Mouse (Mus musculus) liver, embryonic 14.5 days (tissue): ENCODE data around the gene Gpam. TPM values are rescaled to one million over a fixed set of nuclear protein-coding genes. Genes with fewer than 3 reads are reported as not detected.
A peak's percentile ranks its signal among the peaks of the same experiment; 100 is the strongest.

Experiments used
- ATAC-seq: fragments of 200-750 bp; cut with Nextera tagmentation; 2 replicates; pipeline ENCODE4 v1.8.0; 2017; ENCODE audit warnings: moderate number of reproducible peaks, mild to moderate bottlenecking, moderate library complexity; ENCODE audit not compliant: insufficient read depth
- DNase-seq, 3 experiments: peaks; one replicate each; pipeline ENCODE4 v3.0.0-alpha.2; 2012 to 2013; ENCODE audit warnings: low read depth in 3 of 3, low spot score in 3 of 3
- H3K27ac ChIP-seq: fragments of 300-500 bp; sonication (generic); 2 replicates; pipeline ENCODE4 v1.5.1; 2014; ENCODE audit warnings: moderate library complexity, mild to moderate bottlenecking, control low read depth, inconsistent platforms
- H3K27me3 ChIP-seq: fragments of 300-500 bp; sonication (generic); 2 replicates; pipeline ENCODE4 v1.6.1; 2014; ENCODE audit warnings: mild to moderate bottlenecking, low read length, moderate library complexity; ENCODE audit not compliant: control insufficient read depth, insufficient read depth
- H3K36me3 ChIP-seq: fragments of 300-500 bp; sonication (generic); replicated peaks from 2 replicates; pipeline ENCODE4 v1.6.1; 2014; ENCODE audit warnings: low read depth; ENCODE audit not compliant: control insufficient read depth, insufficient read depth
- H3K4me1 ChIP-seq, 2 experiments: fragments of 200-500 bp in 1 of 2; fragments of 300-500 bp in 1 of 2; sonication (generic) in 1 of 2; replicated peaks; 2 replicates each; pipeline ENCODE4 v1.6.1; 2012 to 2014; ENCODE audit warnings: antibody characterized with exemption in 1 of 2, inconsistent platforms in 1 of 2, low read length in 1 of 2; ENCODE audit not compliant: control insufficient read depth in 2 of 2, insufficient read depth in 2 of 2
- H3K4me2 ChIP-seq: fragments of 300-500 bp; sonication (generic); 2 replicates; pipeline ENCODE4 v1.6.1; 2014; ENCODE audit warnings: low read depth, mild to moderate bottlenecking, control low read depth, moderate library complexity
- H3K4me3 ChIP-seq, 2 experiments: fragments of 200-500 bp in 1 of 2; fragments of 300-500 bp in 1 of 2; sonication (generic) in 1 of 2; 2 replicates each; pipeline ENCODE4 v1.5.1; 2012 to 2014; ENCODE audit warnings: low read depth in 2 of 2, low read length in 2 of 2, mild to moderate bottlenecking in 2 of 2, control low read depth in 1 of 2, inconsistent platforms in 1 of 2, moderate library complexity in 1 of 2; ENCODE audit not compliant: insufficient read depth in 1 of 2
- H3K9ac ChIP-seq: fragments of 300-500 bp; sonication (generic); replicated peaks from 2 replicates; pipeline ENCODE4 v1.6.1; 2014; ENCODE audit warnings: mild to moderate bottlenecking, control low read depth, moderate library complexity
- H3K9me3 ChIP-seq: fragments of 300-500 bp; sonication (generic); 2 replicates; pipeline ENCODE4 v1.6.1; 2016; ENCODE audit warnings: low read length, mixed read lengths; ENCODE audit not compliant: control insufficient read depth
- CTCF ChIP-seq: IDR thresholded peaks from 2 replicates; pipeline ENCODE4 v1.5.1; 2016; ENCODE audit warnings: antibody characterized with exemption, low read depth, control low read depth
- EP300 ChIP-seq: IDR thresholded peaks from 2 replicates; pipeline ENCODE4 v1.6.1; 2016; ENCODE audit warnings: antibody characterized with exemption, low read depth
- WGBS: fragments of 180-500 bp; shearing (Covaris S2); extraction: QIAGEN DNeasy Blood & Tissue Kit; methylation state at CpG from one replicate; pipeline ENCODE4 v1.1.7; 2014; ENCODE audit not compliant: insufficient replicate concordance; 5-methylcytosine and 5-hydroxymethylcytosine counted together
- polyA plus RNA-seq, 2 experiments: library from polyadenylated mRNA; depleted of rRNA in 1 of 2; stranded (reverse) in 1 of 2; unstranded in 1 of 2; fragments of >200 nt; fragmentation: Nextera tagmentation in 1 of 2; extraction: Ambion mirVana in 1 of 2; gene quantifications; 2 replicates each; pipeline versions ENCODE4 v1.2.1 to v1.2.3; 2012 to 2014

The Gpam gene
- polyA plus RNA-seq, 2 experiments: 15.0 to 21.6 TPM

DNA sequence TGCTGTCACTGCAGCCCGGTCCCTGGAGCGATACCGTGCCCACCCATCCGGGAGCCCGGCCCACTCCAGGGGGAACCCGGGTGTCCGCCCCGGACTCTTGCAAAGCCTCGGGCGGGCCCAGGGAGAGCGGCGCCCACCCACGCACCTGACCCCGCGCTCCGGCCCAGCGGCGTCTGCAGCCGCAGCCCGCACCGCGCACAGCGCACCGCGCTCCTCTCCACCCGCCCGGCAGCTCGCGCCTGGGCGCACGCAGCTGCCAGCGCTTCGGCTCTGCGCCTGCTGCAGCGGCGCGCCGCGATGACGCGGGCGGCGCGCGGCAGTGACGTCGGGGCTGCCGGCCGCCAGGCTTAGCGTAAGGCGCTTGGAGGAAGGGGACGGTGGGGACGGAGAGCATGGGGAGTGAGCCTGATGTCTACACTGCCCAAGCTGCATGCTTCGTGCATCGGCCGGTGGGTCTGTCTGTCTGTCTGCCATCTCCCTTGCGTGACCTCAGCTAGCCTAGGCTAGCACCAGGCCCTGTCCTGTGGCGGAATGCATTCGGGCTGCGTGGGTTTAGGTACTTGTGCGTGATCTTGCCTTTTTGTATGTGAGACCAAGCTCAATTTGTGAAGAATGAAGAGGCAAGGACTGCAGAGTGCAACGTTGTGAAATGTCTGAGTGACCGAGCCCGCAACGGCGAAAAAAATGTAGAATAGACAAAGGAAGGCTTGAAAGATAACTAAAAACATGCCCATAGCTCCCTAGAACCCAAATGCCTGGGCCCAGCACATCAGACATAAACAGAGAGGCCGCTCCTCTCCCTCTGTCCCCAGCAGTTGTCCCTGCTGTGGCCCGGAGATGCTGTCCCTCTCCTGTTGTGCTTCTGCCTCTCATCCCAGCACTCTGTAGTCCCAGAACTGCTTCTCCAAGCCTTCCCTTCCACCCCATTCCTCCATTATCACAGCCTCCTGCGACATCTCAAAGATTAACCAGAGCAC is 27.6 kb downstream of the Gpam start:
- peaks cover 6% of the 10 kb centered on the region for H3K36me3 ChIP-seq
- ATAC-seq: peak; percentile 88
- H3K9ac ChIP-seq: peak overlapping the region; percentile 82
- DNase-seq: peak; percentile 58 to 70 (median 59)
- H3K27ac ChIP-seq: no peak overlapping the region
- H3K4me1 ChIP-seq: peaks cover 11 to 16% of the 10 kb centered on the region in 2 experiments
- H3K27me3 ChIP-seq: no peaks in the 10 kb centered on the region
- no peak for TF ChIP-seq CTCF
- no peak for TF ChIP-seq EP300
- peak overlapping the region; percentile 77 to 94 for H3K4me3 ChIP-seq
- peak overlapping the region; percentile 96 for H3K4me2 ChIP-seq
- H3K9me3 ChIP-seq: no peaks in the 10 kb centered on the region
- under 1% methylated on average over 69 of the region's 69 CpGs for WGBS

DNA sequence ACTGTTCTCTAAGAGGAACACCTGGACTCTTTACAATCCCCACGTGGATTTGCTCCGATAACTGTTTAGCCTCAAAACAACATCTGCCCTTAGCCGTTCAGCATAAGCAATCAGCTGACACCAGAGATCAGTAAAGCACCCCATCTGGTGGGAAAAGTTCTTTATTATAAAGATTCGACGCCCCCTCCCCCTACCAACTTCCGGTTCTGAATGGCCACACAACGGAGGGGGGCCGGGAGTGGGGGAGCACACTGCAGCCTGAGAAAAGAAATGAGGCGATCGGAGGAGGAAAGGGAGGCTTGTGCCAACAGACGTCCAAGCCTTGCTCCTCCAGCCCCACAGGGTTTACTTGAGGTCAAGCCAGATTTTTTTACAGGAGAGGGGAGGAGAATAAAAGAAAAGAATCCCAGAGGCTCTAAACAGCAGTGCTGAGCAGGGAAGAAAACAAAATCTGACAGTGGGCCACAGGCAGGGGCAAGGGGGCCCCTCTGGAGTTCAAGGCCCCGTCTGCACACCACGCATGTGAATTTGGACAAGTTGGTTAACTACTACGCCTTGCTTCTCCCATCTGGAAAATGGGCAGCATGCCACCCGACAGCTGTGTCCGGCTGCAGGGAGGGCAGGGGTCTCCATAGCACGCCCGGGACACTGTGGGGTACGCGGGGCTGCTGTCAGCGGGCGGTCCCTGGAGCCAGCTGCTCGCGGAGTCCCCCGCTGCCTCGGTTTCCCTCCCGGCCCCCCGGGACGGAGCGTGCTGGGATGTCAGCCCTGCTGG is 28.4 kb downstream of the Gpam start:
- peak; percentile 16; the same call in 1 of the 2 replicates for TF ChIP-seq EP300
- no peak for TF ChIP-seq CTCF
- Histone ChIP-seq H3K4me1 (peaks cover 11 to 16% of the 10 kb centered on the region in 2 experiments), H3K4me3 (peak overlapping the region; percentile 77 to 94), H3K4me2 (peak overlapping the region; percentile 96), H3K9ac (peak overlapping the region; percentile 82), H3K27me3 (no peaks in the 10 kb centered on the region), H3K36me3 (peaks cover 6% of the 10 kb centered on the region), H3K9me3 (no peaks in the 10 kb centered on the region), H3K27ac (no peak overlapping the region; the same call in 1 of the 2 replicates)
- DNase-seq (no peak), ATAC-seq (peak; percentile 17; the same call in 1 of the 2 replicates)
- WGBS: under 1% methylated on average over 30 of the region's 30 CpGs

DNA sequence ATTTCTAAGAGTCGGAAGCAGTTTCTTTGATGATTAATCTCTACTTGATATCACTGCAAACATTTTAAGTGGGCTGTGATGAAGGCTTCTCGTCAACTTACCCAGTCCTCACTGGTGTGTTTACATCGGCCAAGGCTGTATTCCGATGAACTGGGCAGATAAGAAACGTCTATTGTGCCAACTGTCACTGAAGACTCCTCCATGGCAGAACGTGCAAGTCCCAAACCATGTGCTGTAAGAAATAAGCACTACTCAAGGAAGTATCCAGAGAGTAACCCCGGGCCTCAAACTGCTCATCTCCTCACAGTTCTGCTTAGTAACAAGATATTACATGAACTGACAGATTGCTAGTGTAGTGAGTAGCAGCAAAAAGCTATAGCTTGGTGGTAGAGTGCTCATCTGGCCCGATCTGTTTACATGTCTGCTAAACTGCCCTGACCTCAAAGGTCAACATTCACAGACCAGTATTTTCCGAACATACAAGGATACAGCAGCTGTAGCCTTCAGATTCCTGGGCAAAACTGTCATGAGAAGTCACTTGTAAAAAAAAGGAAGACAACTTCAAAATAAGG is 29.6 kb downstream of the Gpam start:
- Histone ChIP-seq H3K9ac (no peak overlapping the region), H3K36me3 (peaks cover 6% of the 10 kb centered on the region), H3K4me2 (peak overlapping the region; percentile 13; the same call in 1 of the 2 replicates), H3K27me3 (no peaks in the 10 kb centered on the region), H3K4me3 (no peak overlapping the region), H3K4me1 (peaks cover 11 to 16% of the 10 kb centered on the region in 2 experiments), H3K27ac (no peak overlapping the region), H3K9me3 (no peaks in the 10 kb centered on the region)
- DNase-seq (no peak), ATAC-seq (no peak)
- TF ChIP-seq EP300 (no peak), CTCF (no peak)
- 33% methylated on average over 9 of the region's 9 CpGs for WGBS

- DNase-seq (no peak), ATAC-seq (no peak)
- Histone ChIP-seq H3K4me3 (no peak overlapping the region), H3K4me1 (peaks cover 11 to 19% of the 10 kb centered on the region in 2 experiments), H3K27me3 (no peaks in the 10 kb centered on the region), H3K4me2 (no peak overlapping the region), H3K9me3 (no peaks in the 10 kb centered on the region), H3K36me3 (peaks cover 6% of the 10 kb centered on the region), H3K9ac (no peak overlapping the region), H3K27ac (no peak overlapping the region)
- TF ChIP-seq CTCF: no peak
- 70% methylated on average over 4 of the region's 4 CpGs for WGBS
Measured at GRCm38 (mm10) chr19:55096666-55097065, 30.4 kb downstream of the Gpam start.
